Mouse (Mus musculus) brain, embryonic 14.5 days (tissue): ENCODE data around the gene Casp8ap2.

Source experiments
- CTCF ChIP-seq: fragments of 200-500 bp; IDR thresholded peaks from 2 replicates; pipeline ENCODE4 v1.5.1; 2012; ENCODE audit warnings: inconsistent platforms, mild to moderate bottlenecking, moderate library complexity, borderline replicate concordance; ENCODE audit not compliant: insufficient read depth, insufficient read length; ENCODE audit errors: extremely low read depth
- POLR2A ChIP-seq: fragments of 200-500 bp; IDR thresholded peaks from 2 replicates; pipeline ENCODE4 v1.6.1; 2012; ENCODE audit warnings: mild to moderate bottlenecking, inconsistent platforms, borderline replicate concordance; ENCODE audit not compliant: poor library complexity, insufficient read depth, insufficient read length, severe bottlenecking; ENCODE audit errors: extremely low read depth

DNA sequence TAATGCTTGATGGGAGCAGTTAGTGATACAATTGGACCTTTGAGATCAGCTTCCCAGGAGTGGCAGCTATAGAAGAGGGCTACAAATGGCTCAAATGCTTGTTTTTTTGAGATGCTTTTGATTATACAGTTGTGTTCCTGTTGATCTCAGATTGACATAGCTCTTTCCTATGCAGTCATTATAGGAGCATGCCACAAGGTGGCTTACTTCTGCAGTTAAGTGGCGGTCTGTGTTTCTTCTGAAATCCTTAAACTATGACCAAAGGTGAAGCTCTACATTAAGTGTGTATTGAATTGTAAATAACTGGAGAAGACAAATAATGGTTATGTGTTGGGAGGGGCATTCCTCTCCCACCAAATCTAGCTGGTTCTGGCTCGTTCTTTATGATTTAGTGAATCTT is 54.6 kb downstream of the Casp8ap2 start:
- peak; percentile 7; the same call in 1 of the 2 replicates for TF ChIP-seq CTCF
- no peak for TF ChIP-seq POLR2A
